23 mouse cellular contexts compared by ENCODE assay signal in the genomic region with DNA sequence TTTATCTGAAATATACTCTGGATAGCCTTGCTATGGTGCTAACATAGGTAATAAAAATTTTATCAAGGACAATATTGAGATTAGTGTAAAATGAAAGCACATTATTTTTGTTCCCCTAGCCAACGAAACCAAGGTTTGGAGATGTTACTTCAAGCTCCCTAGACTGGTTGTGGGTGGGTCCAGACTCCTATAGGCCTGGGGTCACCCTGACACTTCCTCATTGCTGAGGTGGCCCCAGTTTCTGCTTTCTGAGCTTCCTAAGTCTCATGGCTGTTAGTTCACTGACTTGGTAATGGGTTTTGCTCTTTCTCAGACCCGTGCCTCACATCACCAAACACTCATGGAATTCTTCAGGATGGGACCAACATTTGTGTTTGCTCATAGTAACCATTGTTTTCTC. TPM values are rescaled to one million over a fixed set of nuclear protein-coding genes. Genes with fewer than 3 reads are reported as not detected.
DNase-seq lines count a peak whose midpoint lies in the region; ATAC-seq lines count a peak whose summit lies in the region.
"Had no signal": no experiment of that assay in that cellular context is flagged by ENCODE, and none has a peak within 500 bp of the region (broad histone marks: within the 10 kb centered on the region; RNA-seq: fewer than 3 reads in every experiment).

No protein-coding gene starts in this region.

- H3K4me2 ChIP-seq in kidney, embryonic 14.5 days (replicated peaks; ENCODE audit: low read depth, low read length): no peak overlapping the region
- H3K4me2 ChIP-seq: heart, embryonic 11.5 days; heart, embryonic 15.5 days; hindbrain, embryonic 14.5 days had no signal

- no peak overlapping the region for H3K4me3 ChIP-seq in kidney, embryonic 14.5 days (ENCODE audit: low read length)
- H3K4me3 ChIP-seq: embryonic facial prominence, embryonic 10.5 days; heart, adult 2 months; heart, embryonic 15.5 days; hindbrain, embryonic 10.5 days had no signal

- ATAC-seq in kidney, embryonic 14.5 days (ENCODE audit: low FRiP score, low TSS enrichment): no peak
- peak; percentile 81 to 84 for ATAC-seq in hematopoietic stem cell, adult 5-6 weeks (replicated peaks in 1 of 2; ENCODE audit: insufficient read depth in 1 of 2, low FRiP score in 2 of 2, low TSS enrichment in 1 of 2, low read depth in 1 of 2, poor library complexity in 2 of 2, severe bottlenecking in 2 of 2)
- ATAC-seq in monocyte, adult 5-6 weeks (replicated peaks; ENCODE audit: insufficient number of reproducible peaks, low FRiP score, low TSS enrichment, poor library complexity, severe bottlenecking): peak; percentile 80
- ATAC-seq in cerebellum, adult (ENCODE audit: insufficient number of reproducible peaks, low FRiP score, low TSS enrichment): no peak
- ATAC-seq: activated CD4-positive, CD25-positive, alpha-beta regulatory T cell, adult 4 months; forebrain, embryonic 14.5 days; Patski had no signal

- H3K27me3 ChIP-seq in kidney, embryonic 14.5 days (ENCODE audit: control insufficient read depth, insufficient read depth, low read length): no peaks in the 10 kb centered on the region
- H3K27me3 ChIP-seq: heart, embryonic 15.5 days; Patski had no signal

- no peak overlapping the region for H3K9ac ChIP-seq in kidney, embryonic 14.5 days (ENCODE audit: low read depth, low read length)
- H3K9ac ChIP-seq: heart, embryonic 15.5 days; hindbrain, embryonic 14.5 days had no signal

- WGBS in kidney, embryonic 14.5 days: 79% methylated on average over 2 of the region's 2 CpGs

- no peaks in the 10 kb centered on the region for H3K9me3 ChIP-seq in kidney, embryonic 14.5 days (ENCODE audit: control insufficient read depth, low read length)
- H3K9me3 ChIP-seq: embryonic facial prominence, embryonic 10.5 days; heart, embryonic 15.5 days; hindbrain, embryonic 10.5 days had no signal

- no peaks in the 10 kb centered on the region for H3K36me3 ChIP-seq in kidney, embryonic 14.5 days (ENCODE audit: control insufficient read depth, insufficient read depth, low read length)
- H3K36me3 ChIP-seq: embryonic facial prominence, embryonic 10.5 days; heart, embryonic 15.5 days; hindbrain, embryonic 10.5 days had no signal

- DNase-seq in kidney, adult 9 months: peak; percentile 3
- peak; percentile 22 for DNase-seq in 416B (ENCODE audit: low read depth)
- DNase-seq in frontal cortex, postnatal 36 days (ENCODE audit: low spot score in 2 of 2): no peak
- DNase-seq: adrenal gland, postnatal 14 days; cerebellum, adult 18-20 months; cerebellum, adult 9-11 months; cerebellum, postnatal 36 days; gastrocnemius, postnatal 10 days; heart, adult 2 months; heart, postnatal 14 days had no signal

- H3K4me1 ChIP-seq in kidney, embryonic 14.5 days (ENCODE audit: control insufficient read depth, insufficient read depth, low read length): no peaks in the 10 kb centered on the region
- H3K4me1 ChIP-seq: heart, embryonic 15.5 days had no signal

- H3K27ac ChIP-seq in kidney, embryonic 14.5 days (ENCODE audit: low read depth, low read length): no peak overlapping the region
- H3K27ac ChIP-seq: embryonic facial prominence, embryonic 10.5 days; heart, adult 2 months; heart, embryonic 15.5 days; hindbrain, embryonic 10.5 days; hindbrain, embryonic 14.5 days had no signal

RNA-seq across cellular contexts. Expression of gene Dkk2, which starts 49.9 kb away (rescaled TPM):
- 6.7 and 9.6 TPM in 2 replicates for polyA plus RNA-seq in kidney, embryonic 14.5 days (2014; fragmentation: Nextera tagmentation; extraction: Ambion mirVana)
- total RNA-seq in hematopoietic stem cell, adult 5-6 weeks (2017): not detected in 2 replicates
- not detected in 3 replicates for total RNA-seq in monocyte, adult 5-6 weeks (2017)
- total RNA-seq: MEL had no signal
- polyA plus RNA-seq: activated CD4-positive, CD25-positive, alpha-beta regulatory T cell, adult 4 months had no signal

Comparison
In these comparisons a context has a peak if more than half of its experiments do, and no peak if none do; other contexts are left out.
1. DNase-seq: peak in kidney, adult 9 months (single experiment) and 416B (single experiment); none in frontal cortex, postnatal 36 days (0 of 2).
2. ATAC-seq: peak in hematopoietic stem cell, adult 5-6 weeks (2 of 2) and monocyte, adult 5-6 weeks (single experiment); none in kidney, embryonic 14.5 days (single experiment) and cerebellum, adult (single experiment).